Mouse (Mus musculus): ENCODE results near the gene Fpgs. TPM values are rescaled to one million over a fixed set of nuclear protein-coding genes. Genes with fewer than 3 reads are reported as not detected.

Gene Fpgs
- polyA plus RNA-seq, 1 experiment from 2014 or later, result 40.3 TPM

DNA sequence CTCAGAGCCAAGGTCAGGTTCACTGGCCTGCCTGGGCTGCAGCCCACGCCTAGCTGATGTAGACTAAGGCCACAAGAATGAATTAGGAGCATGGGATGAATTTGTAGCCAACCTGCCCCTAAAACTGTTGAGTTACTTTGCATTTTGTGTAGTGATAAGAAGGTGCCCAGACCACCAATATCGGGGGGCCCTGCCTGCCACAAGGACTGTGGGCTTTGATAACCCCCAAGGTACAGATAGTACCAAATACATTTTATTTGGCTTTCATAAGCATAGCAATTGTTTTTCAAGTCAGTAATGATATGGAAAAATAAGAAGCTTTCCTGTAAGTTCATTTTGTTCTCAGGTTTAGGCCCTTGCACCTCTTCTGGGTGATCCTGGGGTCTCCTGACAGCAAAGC lies 45.1 kb downstream of the Fpgs start:
- WGBS, result 83% methylated on average over 2 of the region's 2 CpGs
- Histone ChIP-seq H3K9ac (no peak overlapping the region), H3K36me3 (peaks cover 7% of the 10 kb centered on the region), H3K27me3 (no peaks in the 10 kb centered on the region), H3K27ac (no peak overlapping the region), H3K9me3 (replicated peaks) (no peaks in the 10 kb centered on the region), H3K4me3 (replicated peaks) (no peak overlapping the region), H3K4me1 (peaks cover 44% of the 10 kb centered on the region), H3K4me2 (no peak overlapping the region)
- ATAC-seq (replicated peaks; ENCODE audit: low FRiP score), result no peak

DNA sequence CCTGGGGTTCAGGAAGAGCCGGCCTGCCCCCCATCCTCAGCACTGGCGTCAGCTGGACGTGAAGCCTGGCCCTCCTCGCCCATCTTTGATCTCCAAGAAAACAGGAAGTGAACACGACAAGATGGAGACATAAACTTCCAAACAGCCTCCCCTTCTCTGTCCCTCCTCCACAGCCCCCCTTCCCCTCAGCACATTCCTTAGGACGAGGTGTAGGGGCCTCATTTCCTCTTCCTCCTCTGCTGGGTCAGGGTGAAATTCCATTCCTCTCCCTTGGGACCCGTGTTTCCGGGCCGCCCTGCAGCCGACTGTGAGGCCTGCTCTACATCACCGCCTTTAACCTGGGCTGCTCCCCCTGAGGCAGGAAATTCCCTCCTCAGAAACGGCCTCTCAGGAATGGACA lies 48.1 kb downstream of the Fpgs start:
- peaks cover 33% of the 10 kb centered on the region for H3K4me1 ChIP-seq
- no peaks in the 10 kb centered on the region for H3K9me3 ChIP-seq (replicated peaks)
- H3K4me2 ChIP-seq, result no peak overlapping the region
- no peak overlapping the region for H3K4me3 ChIP-seq (replicated peaks)
- 23% methylated on average over 12 of the region's 12 CpGs for WGBS
- H3K27ac ChIP-seq, result peak overlapping the region; percentile 88
- H3K36me3 ChIP-seq, result peaks cover 3% of the 10 kb centered on the region; the same call in 1 of the 2 replicates
- H3K27me3 ChIP-seq, result no peaks in the 10 kb centered on the region
- ATAC-seq (replicated peaks; ENCODE audit: low FRiP score), result peak; percentile 82
- H3K9ac ChIP-seq, result no peak overlapping the region

DNA sequence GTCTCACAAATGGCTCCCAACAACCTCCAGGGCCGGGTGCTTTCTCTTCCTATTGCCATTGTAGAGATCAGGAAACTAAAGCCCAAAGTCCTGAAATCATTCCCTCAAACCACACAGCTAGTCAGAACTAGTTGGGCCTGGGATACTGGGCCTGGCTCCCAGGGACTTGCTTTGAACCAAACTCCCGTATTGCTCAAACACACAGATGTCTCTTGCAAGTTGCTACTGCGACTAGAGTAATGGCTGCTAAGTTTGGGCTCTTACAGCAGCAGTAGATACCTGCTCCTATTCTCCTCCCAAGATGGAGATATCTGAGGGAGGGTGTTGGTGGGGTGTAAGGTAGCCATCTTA lies 48.6 kb downstream of the Fpgs start:
- 72% methylated on average over 3 of the region's 3 CpGs for WGBS
- H3K9me3 ChIP-seq (replicated peaks), result no peaks in the 10 kb centered on the region
- H3K4me2 ChIP-seq, result no peak overlapping the region
- ATAC-seq (replicated peaks; ENCODE audit: low FRiP score), result no peak
- no peak overlapping the region for H3K9ac ChIP-seq
- H3K27me3 ChIP-seq, result no peaks in the 10 kb centered on the region
- H3K4me1 ChIP-seq, result peaks cover 34% of the 10 kb centered on the region
- H3K27ac ChIP-seq, result peak overlapping the region; percentile 88
- peaks cover 3% of the 10 kb centered on the region; the same call in 1 of the 2 replicates for H3K36me3 ChIP-seq
- H3K4me3 ChIP-seq (replicated peaks), result no peak overlapping the region

DNA sequence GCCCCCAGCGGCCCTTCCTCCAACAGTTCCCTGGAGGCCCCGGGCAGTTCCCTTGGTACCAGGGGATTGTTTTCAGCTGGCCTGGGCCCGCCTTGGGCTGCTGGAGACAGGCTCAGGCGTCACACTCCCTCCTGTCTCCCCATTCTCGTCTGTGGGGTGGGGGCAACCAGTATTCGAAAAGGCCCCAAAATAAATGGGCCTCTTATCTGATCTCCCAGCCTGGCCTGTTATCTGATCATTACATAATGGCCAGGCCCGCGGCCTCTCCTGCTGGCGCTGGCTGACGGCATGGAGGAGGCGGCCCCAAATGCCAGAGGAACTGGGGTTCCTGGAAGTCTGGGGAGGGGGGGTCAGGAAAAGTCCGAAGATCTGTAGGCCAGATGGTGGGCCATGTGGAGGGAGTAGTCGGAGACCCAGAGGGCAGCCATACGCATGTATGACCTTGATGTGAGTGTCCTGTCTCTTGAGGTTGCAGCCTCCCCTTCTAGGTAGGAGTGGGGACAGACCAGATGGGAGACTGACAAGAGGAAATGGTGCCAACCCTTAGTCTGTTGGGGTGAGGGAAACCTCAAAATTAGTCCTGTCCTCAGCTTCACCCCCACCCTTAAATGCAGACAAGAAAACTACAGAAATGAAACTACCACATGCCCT lies 49.1 kb downstream of the Fpgs start:
- Histone ChIP-seq H3K4me1 (peaks cover 35% of the 10 kb centered on the region), H3K9me3 (replicated peaks) (no peaks in the 10 kb centered on the region), H3K4me2 (no peak overlapping the region; the same call in 1 of the 2 replicates), H3K27ac (peak overlapping the region; percentile 88), H3K4me3 (replicated peaks) (no peak overlapping the region), H3K9ac (no peak overlapping the region), H3K27me3 (no peaks in the 10 kb centered on the region), H3K36me3 (peaks cover 3% of the 10 kb centered on the region; the same call in 1 of the 2 replicates)
- no peak for ATAC-seq (replicated peaks; ENCODE audit: low FRiP score)
- 38% methylated on average over 14 of the region's 14 CpGs for WGBS

DNA sequence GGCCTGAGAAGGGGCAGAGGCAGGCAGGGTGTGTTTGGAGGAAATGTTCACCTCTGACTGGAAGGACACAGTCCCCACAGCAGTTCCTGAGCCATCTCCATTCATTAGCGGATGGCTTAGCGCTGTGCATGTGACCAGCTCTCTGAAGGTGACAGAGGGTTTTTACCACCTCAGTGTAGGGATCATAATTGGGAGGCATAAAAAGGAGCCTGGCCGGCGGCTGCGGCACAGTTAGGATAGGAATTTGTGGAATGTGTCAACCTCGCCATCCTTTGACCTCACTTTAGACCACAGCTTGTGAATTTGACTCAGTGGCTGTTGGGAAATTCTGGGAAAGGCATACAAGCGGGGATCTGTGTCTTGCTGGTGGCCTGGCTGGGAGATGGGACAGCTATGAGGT lies 50.2 kb downstream of the Fpgs start:
- peak overlapping the region; percentile 88 for H3K27ac ChIP-seq
- peaks cover 32% of the 10 kb centered on the region for H3K4me1 ChIP-seq
- 25% methylated on average over 7 of the region's 7 CpGs for WGBS
- no peaks in the 10 kb centered on the region for H3K27me3 ChIP-seq
- no peak; the same call in 1 of the 2 replicates for ATAC-seq (replicated peaks; ENCODE audit: low FRiP score)
- H3K9ac ChIP-seq, result no peak overlapping the region
- no peaks in the 10 kb centered on the region for H3K9me3 ChIP-seq (replicated peaks)
- H3K4me2 ChIP-seq, result peak overlapping the region; percentile 2; the same call in 1 of the 2 replicates
- no peaks in the 10 kb centered on the region for H3K36me3 ChIP-seq
- H3K4me3 ChIP-seq (replicated peaks), result no peak overlapping the region

DNA sequence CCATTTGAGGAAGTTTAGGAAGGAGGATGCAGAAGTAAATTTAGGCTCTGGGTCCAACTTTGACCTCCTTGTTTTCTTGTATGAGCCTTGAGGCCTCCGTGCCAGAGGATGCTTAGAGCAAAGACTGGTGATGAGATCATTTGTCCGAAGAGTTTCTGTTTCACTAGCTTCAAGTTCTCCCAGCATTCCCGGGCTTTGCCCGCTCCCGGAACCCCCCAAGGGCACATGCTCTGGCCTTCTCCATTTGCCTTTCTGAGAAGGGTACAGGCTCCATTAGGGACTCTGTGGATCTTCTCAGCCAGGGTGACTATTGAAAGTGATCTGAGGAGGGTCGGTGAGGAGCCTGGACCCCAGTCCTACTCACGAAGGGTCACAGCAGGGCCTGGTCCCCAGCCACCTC lies 56.6 kb downstream of the Fpgs start:
- Histone ChIP-seq H3K4me3 (replicated peaks) (peak overlapping the region; percentile 45), H3K27ac (0 out of 2 replicates have a peak overlapping the region, but pooled peaks have one; percentile 78), H3K4me2 (peak overlapping the region; percentile 48), H3K36me3 (no peaks in the 10 kb centered on the region), H3K9me3 (replicated peaks) (no peaks in the 10 kb centered on the region), H3K4me1 (peaks cover 46% of the 10 kb centered on the region), H3K9ac (0 out of 2 replicates have a peak overlapping the region, but pooled peaks have one; percentile 39), H3K27me3 (no peaks in the 10 kb centered on the region)
- ATAC-seq (replicated peaks; ENCODE audit: low FRiP score), result no peak
- WGBS, result 80% methylated on average over 7 of the region's 7 CpGs

DNA sequence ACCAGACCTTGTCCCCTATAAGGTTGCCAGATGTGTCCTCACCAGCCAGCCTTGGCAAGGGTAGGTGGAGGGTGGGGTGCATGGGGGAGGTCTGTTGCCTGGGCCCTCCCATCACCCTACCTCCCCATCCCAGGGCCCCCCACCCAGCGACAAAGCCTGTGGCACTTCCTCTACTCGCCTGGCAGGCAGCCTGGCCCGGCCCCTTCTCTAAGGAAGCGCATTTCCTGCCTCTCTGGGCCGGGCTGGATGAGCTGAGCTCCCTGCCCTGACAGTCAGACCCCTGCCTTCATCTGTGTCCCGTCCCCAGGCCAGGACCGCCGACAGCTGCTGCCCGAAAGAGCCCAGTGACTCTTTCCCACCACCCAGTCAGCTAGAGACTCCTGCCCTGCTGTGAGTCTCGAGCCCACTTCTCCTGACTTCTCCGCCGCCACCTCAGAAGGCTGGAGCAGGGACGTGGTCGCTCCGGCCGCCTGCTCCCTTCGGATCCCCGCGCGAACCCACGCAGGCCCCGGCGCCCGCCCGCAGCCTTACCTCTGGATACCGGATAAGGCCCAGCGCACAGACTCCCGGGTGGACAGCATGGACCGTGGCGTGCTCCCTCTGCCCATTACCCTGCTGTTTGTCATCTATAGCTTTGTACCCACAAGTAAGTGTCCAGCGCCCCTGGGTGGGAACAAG lies 57.4 kb downstream of the Fpgs start, which contains the start of gene Eng:
TSS of gene Eng (plus strand) at position 217 of the 678 bp plus-strand sequence.
- Histone ChIP-seq H3K4me1 (peaks cover 46% of the 10 kb centered on the region), H3K9me3 (replicated peaks) (no peaks in the 10 kb centered on the region), H3K27ac (peak within 1 kb of the TSS; percentile 78), H3K9ac (peak within 1 kb of the TSS; percentile 39), H3K4me2 (peak within 1 kb of the TSS; percentile 48), H3K27me3 (no peaks in the 10 kb centered on the region), H3K36me3 (no peaks in the 10 kb centered on the region), H3K4me3 (replicated peaks) (peak within 1 kb of the TSS; percentile 45)
- 52% methylated on average over 31 of the region's 31 CpGs for WGBS
- ATAC-seq (replicated peaks; ENCODE audit: low FRiP score), result peak; percentile 71

DNA sequence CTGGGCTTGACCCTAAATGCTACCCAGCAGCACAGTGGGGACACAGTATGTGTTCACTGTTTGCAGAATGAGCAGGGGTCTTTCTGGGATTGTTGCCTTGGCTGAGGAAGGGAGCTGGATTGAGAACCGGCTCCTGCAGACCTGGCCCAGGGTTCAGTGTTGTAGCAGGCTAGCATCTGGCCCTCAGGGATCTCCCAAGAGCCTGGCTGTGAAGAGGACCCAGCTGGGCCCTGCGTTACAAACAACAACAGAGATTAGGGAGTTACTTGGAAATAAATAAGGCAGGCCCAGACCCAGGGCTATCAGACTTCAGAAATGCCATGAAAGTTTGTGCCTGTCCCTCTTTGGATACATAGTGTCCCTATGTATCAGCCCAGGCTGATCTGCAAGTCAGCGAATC lies 58.3 kb downstream of the Fpgs start:
- Histone ChIP-seq H3K9ac (0 out of 2 replicates have a peak overlapping the region, but pooled peaks have one; percentile 15), H3K4me3 (replicated peaks) (no peak overlapping the region), H3K36me3 (no peaks in the 10 kb centered on the region), H3K27ac (peak overlapping the region; percentile 78; the same call in 1 of the 2 replicates), H3K4me1 (peaks cover 49% of the 10 kb centered on the region), H3K4me2 (no peak overlapping the region), H3K27me3 (no peaks in the 10 kb centered on the region), H3K9me3 (replicated peaks) (no peaks in the 10 kb centered on the region)
- WGBS, result 58% methylated on average over 3 of the region's 3 CpGs
- ATAC-seq (replicated peaks; ENCODE audit: low FRiP score), result no peak

DNA sequence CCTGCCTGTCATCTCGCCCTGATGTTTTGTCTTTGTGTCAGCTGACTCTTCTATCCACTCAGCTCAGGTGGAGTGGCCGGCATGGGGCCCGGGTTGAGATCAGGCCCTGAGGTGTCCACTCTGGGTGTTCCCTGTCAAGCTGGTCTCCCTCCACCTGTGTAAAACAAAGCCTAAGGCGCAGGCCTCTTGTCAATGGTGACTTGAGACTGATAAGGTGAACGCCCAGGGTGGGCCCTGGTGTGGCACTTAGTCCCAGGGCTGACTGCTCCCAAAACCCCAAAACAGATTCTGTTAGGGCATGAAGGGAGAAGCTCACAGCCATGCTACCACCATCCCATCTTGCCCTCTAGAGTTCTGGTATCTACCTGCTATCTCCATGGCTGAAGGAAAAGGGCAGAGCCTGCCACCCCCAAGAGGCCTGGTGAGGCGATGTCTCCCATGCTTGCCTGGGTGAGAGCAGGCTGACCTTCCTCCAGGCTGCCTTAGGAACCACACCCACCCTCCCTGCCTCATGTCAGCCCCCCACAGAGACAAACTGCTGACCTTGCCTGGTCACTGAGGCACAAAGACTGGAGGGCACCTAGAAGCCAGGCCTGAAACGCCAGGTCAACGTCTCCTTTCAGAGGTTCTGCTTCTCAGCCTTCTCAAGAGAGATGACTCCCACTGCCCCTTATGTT lies 59.0 kb downstream of the Fpgs start:
- Histone ChIP-seq H3K27me3 (no peaks in the 10 kb centered on the region), H3K9me3 (replicated peaks) (no peaks in the 10 kb centered on the region), H3K4me3 (replicated peaks) (no peak overlapping the region), H3K27ac (0 out of 2 replicates have a peak overlapping the region, but pooled peaks have one; percentile 78), H3K4me2 (no peak overlapping the region), H3K36me3 (no peaks in the 10 kb centered on the region), H3K4me1 (peaks cover 50% of the 10 kb centered on the region), H3K9ac (no peak overlapping the region)
- WGBS, result 71% methylated on average over 8 of the region's 8 CpGs
- no peak for ATAC-seq (replicated peaks; ENCODE audit: low FRiP score)

DNA sequence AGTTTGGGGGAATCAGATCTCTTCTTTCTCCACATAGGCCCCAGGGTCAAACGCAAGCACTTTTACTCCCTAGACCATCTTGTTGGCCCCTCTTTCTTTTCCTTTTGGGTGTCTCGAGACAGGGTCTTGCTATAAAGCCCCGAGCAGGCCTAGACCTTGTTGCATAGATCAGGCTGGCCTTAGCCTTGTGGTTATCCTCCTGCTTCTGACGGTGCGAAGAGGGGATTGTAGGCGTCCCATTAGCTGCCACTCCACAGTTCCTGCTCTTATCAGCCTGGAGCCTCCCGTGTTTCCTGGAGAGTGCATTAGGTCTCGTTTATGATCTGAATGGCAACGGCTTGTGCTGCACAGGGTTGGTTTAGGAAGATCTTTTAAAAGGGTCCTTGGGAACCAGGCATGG lies 59.9 kb downstream of the Fpgs start:
- Histone ChIP-seq H3K9me3 (replicated peaks) (no peaks in the 10 kb centered on the region), H3K27me3 (no peaks in the 10 kb centered on the region), H3K9ac (no peak overlapping the region), H3K4me2 (no peak overlapping the region), H3K4me1 (peaks cover 50% of the 10 kb centered on the region), H3K4me3 (replicated peaks) (no peak overlapping the region), H3K36me3 (no peaks in the 10 kb centered on the region), H3K27ac (no peak overlapping the region)
- ATAC-seq (replicated peaks; ENCODE audit: low FRiP score), result no peak
- WGBS, result 68% methylated on average over 9 of the region's 9 CpGs

DNA sequence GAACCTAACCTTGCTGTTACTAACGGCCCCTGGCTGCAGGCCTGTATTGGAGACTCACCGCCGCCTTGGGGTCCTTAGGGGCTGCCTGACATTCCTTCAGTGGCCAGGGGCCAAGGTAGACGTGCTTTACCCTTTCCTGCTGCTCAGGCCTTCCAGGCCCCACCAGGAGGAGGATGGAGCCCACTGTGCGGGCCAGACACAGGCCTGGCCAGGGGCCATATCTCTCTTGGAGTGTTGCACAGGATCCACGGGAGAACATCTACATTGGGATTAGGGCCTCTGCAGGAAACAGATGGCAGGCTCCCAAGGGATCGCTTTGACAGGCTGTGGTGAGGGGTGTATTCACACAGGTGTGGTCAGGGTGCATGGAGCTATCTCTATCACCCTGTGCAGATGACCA lies 61.1 kb downstream of the Fpgs start:
- Histone ChIP-seq H3K9me3 (replicated peaks) (no peaks in the 10 kb centered on the region), H3K4me3 (replicated peaks) (no peak overlapping the region), H3K9ac (no peak overlapping the region), H3K36me3 (no peaks in the 10 kb centered on the region), H3K27me3 (no peaks in the 10 kb centered on the region), H3K4me1 (peaks cover 55% of the 10 kb centered on the region), H3K27ac (0 out of 2 replicates have a peak overlapping the region, but pooled peaks have one; percentile 32), H3K4me2 (no peak overlapping the region)
- WGBS, result 68% methylated on average over 7 of the region's 7 CpGs
- no peak for ATAC-seq (replicated peaks; ENCODE audit: low FRiP score)

DNA sequence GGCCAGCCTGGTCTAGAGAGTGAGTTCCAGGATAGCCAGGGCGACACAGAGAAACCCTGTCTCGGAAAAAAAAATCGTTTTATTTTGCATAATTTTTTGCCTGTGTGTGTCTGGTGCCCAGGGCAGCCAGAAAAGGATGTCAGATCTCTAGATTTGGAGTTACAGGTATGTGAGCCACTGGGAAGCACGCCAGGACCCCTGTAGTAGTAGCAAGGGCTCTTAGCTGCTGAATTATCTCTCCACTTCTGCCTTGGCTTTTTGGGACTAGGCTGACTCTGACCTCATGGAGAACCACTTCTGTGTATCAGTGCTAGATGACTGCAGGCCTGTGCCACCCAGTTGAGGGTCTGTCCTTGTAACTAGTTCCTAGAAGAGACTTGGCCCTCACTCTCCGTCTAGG lies 62.1 kb downstream of the Fpgs start:
- Histone ChIP-seq H3K4me3 (replicated peaks) (no peak overlapping the region), H3K4me1 (peaks cover 65% of the 10 kb centered on the region), H3K27me3 (no peaks in the 10 kb centered on the region), H3K4me2 (no peak overlapping the region), H3K27ac (no peak overlapping the region), H3K36me3 (no peaks in the 10 kb centered on the region), H3K9ac (no peak overlapping the region), H3K9me3 (replicated peaks) (no peaks in the 10 kb centered on the region)
- ATAC-seq (replicated peaks; ENCODE audit: low FRiP score), result no peak
- 92% methylated on average over 5 of the region's 5 CpGs for WGBS
